Mouse (Mus musculus) retina, embryonic 14.5 days (tissue): ENCODE data around the gene Plscr1.

Experiments used
- DNase-seq: peaks from one replicate; pipeline ENCODE4 v3.0.0-alpha.2; 2015; ENCODE audit warnings: low spot score

Plscr1 gene

DNA sequence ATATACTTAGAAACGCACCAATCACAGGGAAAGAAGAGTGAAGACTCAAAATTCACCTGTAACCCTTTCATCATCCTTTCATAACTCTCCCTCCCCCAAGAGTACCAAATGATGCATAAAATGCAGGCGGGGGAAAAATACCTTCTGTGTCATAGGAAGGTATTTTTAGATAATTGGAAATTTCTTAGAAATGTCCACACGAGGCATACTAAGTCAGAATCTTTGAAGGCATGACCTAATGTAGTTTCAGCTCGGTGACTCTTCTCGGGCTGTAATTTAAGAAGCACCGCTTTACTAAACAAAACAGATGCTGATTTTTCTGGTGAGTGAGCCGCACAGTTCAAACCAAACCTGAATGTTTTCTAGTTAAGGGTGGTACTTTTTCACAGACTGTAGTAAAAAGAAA, at the start of gene Plscr1:
Gene Plscr1 (plus strand): TSS at position 304 of the 406 bp plus-strand sequence.
- peak; percentile 10 for DNase-seq

DNA sequence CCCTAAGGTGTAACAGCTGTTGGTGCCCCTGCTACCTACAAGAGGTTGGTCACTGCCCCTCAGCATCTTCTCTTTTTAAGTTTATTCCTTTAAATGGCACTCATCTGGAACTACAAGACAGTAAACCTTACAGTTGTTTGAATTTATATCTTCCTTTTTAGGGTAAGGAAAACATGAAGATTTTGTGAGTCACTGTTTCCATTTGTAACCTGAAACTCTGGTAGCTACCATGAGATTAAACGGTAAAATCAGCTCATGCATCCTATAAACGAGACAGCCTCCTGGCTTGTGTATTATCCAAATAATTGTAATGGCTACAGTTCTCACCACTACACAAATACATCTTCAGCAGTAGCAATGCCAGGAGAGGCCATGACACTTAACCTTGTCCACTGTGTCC, 45.2 kb upstream of the Plscr1 start:
- DNase-seq, result no peak

DNA sequence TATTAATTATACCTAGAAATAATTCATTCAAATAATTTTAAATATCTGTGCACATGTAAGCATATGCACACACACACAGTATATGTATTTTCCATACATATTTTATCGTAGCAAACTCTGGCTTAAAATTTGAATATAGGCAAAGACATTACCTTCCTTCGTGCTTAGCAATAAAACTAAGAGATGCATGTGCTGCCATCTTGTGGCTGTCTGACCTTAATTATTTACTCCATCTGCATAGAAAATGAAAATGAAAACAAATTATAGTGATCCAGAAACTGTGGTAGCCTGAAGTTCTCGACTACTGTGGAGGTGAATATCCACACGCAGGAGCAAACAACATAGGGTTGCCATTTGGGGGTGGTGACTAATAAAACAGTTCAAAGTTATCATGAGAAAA, 42.2 kb upstream of the Plscr1 start:
- DNase-seq, result peak; percentile 70

DNA sequence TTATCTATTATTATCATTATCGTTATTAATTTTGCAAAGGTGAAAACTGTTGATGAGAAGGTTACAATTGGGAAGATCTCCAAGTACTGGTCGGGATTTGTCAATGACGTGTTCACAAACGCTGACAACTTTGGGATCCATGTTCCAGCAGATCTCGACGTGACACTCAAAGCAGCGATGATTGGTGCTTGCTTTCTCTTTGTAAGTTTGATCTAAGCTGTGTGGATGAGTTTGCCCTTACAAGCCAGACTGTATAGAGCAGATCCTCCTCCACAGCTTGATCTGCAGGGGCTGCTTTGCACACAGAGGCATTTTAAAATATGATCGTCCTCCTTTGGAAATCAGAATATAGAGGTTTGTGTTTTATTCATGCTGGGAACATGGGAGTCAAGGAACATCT, 41.8 kb upstream of the Plscr1 start:
- no peak for DNase-seq

DNA sequence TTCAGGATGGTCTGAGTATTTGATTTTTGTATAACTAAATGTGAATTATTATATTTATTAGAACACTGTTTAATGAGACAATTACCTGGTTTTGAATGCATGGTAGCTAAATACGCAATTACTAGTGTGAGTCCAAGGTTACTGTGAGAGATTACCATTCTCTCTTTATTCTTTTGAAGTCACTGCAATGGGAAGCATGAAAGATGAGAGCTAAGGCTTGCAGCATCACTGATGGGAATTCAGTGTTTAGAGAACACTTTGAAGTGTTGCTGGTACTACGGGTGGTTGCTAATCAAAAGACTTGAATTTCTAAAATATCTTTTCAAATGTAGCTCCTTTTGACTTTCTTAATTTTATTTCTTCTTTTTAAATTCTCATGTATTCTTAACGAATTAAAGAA, 39.7 kb upstream of the Plscr1 start:
- no peak for DNase-seq

DNA sequence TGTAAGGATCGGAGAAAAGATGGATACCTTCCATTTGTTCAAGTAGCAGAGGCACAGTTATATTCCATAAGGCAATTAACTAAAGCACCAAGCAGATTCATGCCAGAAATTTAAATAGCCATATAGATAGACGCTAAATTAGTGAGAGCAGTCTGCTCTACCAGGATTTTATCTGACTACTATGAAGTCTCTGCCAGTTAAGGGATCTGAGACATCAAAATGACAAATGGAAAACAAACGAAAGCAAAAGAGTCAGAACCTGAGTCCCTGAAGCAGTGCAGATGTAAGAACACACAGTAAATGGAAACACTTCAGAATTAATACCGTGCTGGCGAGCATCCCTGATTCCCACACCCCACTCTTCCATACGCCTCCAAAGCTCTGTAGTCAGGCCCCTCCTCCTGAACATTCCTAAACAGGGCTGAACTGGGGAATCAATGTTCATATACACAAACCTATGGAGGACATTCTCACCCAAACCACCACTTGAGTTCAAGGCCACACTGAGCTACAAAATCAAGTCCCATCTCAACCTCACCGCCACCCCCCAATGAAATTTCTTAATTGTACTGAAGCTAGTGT, 39.1 kb upstream of the Plscr1 start:
- DNase-seq, result no peak

DNA sequence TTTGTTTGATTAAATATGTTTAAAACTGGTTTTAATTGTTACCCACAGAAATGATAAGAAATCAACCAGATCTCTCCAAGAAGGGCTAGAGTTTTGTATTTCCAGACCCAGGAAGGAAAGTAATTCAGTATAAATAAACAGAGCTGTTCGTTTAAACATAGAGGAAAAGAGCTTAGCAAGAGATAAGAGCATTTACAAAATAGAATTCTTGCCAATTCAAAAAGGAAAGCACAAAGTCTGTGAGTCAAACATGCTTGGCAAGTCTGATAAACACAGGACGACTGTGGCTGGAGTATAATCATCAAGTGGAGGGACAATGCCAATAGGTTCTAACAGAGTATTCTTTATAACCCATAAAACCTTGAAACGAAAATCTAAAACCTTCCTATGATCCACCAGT, 38.5 kb upstream of the Plscr1 start:
- no peak for DNase-seq

DNA sequence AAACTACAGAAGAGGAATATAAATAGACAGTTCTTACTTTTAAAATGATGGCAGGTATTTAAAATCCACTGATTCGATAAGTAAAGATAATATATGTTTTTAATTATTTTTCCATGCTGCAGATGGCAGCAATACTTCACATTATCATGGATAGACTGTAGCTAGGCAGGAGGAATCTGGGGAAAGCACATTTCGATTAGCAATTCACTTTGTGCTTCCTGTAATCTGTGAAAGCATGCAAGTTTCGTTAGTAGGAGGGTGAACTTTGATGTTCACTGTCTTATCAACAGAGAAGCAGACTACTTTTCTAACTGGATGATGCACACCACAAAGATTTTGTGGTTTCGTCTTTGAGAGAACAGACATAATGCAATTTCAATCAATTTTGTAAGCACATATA, 32.1 kb upstream of the Plscr1 start:
- DNase-seq, result no peak

DNA sequence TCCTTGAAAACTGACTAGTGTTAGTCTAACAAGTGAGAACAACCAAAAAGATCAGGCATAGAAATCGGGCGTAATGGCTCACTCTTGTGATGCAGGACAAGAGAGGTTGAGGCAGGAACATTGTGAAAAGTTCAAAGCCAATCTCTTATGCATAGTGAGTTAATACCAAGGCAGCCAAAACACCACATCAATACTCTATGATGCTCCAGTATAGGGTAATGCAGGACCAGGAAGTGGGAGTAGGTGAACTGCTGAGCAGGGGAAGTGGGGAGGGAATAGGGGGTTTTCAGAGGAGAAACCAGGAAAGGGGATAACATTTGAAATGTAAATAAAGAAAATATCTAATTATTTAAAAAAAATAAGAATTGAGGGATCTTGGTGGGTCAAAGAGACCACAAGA, 31.7 kb upstream of the Plscr1 start:
- DNase-seq, result no peak

DNA sequence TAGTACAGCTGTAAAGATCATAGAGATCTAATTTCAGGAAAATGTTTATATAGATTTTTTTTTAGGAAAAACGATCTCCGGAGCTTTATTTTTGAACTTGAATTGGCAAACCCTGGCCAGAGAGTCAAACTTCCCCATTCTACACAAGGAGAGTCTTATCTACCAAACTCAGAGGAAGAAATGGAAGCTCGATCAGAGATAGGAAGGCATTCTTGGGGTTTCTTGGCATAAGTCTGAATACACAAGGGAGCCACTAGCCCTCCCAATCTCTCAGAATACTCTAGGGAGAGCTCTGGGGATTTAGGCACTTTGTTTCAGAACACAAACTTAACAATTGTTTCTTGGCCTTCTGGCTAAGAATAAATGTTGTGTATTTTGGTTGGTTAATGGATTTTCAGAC, 29.4 kb upstream of the Plscr1 start:
- DNase-seq, result no peak

DNA sequence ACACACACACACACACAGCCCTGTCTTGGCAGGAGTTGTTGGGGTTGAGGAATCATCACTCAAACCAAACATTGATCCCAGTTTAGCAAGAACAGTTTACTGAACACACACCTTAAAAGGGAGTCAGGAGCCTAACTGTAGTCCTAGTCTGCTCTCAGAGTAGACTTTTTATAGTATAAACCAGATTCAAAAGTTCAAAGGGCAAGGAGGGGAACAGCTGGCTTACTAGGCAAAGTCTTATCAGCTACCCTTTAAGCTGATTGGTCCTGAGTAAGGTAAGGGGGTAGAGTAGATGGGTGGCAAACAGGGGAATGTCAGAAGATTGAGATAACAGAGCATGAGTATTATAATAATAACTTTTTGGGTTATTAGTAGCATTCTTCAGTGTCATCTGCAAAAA, 28.1 kb upstream of the Plscr1 start:
- no peak for DNase-seq

DNA sequence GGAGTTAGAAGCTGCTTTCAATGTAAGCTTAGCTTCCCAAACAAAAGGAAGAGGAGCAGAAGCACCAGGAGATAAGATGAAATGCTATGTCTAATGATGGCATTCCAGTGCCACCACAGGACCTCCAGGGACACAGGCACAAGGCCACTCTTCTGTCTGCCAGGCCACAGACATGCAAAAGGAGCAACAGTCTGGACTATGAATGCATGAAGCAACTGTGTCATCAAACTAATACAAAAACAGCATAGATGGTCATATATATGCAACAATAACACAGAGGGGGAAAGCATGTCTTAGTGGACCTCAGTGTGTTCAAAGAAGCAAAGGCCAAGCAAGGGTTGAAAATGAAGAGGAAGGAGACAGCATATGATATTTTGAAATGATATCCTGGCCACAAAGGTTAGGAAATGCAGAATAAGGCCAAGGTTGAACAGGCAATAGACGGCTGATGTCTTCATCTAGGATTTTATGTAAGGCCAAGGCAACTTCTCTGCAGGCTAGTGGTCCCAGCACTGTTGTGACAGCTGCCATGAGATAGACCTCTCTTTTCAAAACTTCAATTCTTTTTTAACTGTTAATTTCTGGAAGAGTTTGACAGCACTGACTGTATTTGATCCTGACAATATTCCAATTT, 24.8 kb upstream of the Plscr1 start:
- no peak for DNase-seq

DNA sequence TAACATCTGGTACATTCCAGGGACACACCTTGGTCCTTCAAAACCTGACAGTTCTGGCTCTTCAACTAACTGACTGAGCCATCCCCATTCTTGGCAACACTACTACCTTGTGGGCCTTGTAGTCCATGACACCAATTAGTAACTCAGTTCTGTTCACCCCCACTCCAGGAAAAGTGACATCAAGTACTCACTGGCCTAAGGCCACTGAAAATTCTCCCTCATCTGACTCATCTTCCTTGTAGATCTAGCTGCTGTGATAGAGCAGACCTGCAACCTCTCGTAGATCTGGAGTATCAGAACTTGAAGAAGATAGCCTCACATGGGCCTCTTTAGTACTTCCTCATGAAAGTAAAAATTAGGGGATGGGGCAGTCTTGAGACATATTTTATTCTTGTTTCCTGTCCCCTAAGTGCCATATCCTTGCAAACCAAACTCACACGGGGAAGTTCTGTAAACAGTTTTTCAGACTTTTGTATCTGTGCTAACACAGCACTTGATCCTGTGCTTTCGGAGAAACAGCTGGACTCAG, 23.4 kb upstream of the Plscr1 start:
- DNase-seq, result no peak

DNA sequence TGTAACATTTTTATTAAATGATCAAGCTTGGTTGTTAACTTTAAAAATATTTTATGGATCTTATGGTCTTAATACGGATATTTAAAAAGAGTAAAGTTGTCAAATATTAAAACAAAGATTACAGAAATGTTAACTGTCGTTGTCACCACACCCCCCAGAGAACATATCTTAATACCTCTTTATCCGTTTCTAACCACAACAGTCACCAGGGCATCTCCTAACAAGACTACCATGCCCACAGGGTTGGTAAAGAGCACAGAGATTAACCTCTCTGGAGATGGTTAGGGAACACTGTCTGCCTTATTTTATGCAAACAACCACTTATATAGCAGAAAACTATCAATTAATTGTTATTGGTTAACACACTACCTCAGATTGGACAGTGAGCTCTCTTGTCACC, 22.8 kb upstream of the Plscr1 start:
- DNase-seq, result no peak

DNA sequence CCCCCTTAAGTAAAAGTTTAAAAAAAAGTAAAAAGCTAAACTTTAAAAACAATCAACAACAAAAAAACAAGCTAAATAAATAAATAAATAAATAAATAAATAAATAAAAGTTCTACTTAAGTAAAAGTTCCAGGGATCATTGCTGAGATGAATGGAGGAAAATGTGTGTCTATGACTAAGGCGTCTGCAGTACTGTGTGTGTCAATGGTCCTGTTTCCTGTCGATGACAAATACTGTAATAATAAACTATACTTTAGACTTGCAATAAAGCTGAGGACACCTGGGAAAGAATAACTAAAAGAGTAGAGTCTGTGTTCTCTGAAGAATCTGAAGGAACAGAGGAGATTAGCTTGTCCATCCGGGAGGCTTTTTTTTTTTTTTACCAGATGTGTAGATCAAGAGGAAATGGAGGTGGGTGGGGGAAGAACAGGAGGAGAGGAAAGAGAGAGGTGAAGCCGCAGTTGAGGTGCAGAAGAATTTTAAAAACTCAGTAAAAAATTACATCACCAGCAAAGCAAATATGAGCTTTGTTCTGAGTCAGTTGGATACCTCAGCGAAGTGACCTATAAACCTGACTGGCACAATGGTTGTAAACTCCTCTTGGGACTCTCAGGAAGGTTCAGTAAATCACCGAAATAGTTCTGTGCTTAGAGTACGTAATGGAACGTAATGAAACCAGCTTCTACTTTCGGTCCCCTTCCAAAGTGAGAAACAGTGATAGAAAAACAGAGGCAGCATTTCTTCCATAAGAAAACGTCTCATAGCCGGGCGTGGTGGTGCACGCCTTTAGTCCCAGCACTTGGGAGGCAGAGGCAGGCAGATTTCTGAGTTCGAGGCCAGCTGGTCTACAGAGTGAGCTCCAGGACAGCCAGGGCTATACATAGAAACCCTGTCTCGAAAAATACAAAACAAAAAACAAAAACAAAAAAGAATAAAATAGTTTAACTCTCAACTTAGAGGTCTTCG, 20.4 kb upstream of the Plscr1 start:
- no peak for DNase-seq

DNA sequence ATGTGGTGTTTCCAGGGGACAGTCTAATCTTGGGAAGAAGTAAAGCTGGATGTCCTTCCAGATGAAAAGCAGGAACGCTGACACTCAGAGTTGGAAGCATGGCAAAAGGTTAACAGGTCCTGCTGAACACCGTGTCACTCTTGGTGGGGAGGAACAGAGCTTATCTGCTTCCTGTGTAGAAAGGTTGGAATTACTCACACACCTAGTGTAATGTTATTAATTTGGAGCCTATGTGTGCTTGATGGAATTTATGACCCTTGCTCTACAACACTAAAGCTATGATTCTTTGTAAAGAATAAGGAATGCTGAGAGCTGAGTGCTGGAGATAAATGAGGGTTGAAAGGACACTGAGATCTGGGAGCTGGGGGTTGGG, 19.7 kb upstream of the Plscr1 start:
- DNase-seq, result no peak

DNA sequence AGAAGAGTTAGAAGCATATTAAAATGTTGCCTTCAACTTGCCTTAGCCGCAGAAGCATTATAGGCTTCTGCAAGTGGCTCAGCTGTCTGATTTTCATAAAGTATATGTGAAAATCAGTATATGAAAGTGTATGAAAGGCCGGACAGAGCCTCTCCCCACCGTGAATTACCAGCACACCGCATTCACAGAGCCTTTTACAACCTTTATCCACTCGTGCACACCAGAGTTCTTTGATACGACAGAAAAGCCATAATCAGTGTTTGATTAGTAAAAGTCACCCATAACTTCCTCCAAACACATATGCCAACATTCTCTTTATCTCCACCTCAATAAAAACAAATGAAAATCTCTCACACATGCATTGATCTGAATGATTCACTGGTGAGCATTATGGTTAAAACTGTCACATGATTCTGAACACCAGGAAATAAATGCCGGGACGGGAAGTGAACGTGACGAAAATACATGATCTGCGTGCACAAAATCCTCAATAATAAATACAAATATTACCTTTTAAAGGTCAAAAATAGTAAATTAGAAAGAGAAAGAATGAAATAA, 14.6 kb upstream of the Plscr1 start:
- DNase-seq, result no peak

DNA sequence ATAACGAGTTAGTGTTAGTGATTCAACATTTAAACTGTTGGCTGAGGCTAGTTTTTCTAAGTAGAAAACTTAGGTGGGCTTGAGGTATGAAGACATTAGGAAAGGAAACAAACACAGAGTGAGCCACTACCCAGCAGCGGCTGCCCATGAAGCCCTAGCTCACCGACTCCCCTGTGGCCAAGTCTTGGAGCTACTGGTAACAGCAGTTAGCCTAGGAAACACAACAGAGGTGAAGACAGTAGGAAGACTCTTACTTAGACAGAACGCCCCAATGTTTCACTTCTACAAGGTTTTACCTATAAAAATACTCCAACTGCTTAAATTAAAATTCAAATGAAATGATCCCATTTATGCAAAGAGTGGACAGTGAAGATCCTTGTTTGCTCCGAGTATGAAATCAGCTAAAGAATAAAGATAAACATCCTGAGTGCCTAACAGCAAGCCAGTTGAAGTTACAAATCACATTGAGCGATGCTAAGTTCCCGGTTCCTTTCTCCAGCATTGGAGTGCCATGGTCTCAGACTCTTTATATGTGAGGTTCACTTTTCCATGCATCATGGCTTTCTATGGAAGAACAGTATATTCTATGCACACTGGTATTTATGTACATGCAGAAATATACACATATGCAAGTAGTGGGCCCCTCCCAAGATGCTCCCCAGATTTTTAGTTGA, 640 bp upstream of the Plscr1 start:
- no peak for DNase-seq

DNA sequence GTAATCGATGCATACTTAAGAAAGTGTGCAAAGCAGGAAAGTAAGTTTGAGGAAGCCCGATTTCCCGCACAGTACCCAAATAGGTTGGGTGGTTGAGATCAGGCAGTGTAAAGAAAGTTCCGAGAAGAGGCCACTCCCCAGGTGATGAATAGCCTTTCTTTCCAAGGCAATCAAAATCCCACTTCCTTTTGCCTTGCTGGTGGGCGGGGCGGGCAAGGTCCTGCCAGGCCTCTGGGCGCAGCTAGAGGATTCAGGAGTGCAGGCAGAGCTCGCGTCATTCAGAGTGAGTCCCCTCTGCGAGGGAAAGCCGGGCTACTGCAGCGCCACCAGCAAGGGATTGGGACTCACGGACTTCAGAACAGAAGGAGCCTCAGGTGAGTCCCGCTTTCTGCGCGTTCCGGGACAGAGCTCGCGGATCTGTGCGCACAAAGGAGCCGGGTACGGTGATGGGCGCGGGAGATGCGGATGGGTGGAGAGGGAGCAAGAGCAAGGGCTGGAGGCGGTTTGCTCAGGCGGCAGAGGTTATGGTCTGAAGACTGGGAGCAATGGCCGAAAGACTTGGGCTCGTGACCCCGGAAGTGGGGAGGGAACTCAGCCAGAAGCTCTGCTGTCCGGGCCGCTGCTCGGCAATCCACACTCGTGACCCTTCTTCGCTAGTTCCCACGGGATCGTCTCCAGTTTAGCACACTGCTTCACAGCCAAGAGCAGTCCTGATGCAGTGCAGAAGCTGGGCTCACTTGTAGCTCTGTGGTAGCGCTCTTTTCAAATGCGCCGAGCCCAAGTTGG, 630 bp downstream of the Plscr1 start:
- peak; percentile 78 for DNase-seq

DNA sequence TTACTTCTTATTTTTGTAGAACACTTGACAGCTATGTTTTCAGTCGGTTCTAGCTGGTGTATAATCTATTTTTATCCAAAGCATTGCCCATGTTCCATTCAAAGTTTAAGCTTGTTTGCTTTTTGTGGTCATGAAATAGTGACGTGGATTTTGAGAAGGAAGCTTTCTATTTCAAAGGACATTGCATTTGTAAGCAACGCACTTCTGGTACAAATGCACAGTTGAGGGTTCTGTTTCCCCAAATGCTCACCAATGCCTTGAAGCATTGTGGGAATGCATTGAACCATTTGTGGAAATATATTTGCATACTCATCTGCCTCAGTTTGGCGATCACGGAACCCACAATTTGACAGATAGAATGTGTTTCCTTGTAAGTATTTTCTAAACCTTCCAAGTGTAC, 3.2 kb downstream of the Plscr1 start:
- no peak for DNase-seq

DNA sequence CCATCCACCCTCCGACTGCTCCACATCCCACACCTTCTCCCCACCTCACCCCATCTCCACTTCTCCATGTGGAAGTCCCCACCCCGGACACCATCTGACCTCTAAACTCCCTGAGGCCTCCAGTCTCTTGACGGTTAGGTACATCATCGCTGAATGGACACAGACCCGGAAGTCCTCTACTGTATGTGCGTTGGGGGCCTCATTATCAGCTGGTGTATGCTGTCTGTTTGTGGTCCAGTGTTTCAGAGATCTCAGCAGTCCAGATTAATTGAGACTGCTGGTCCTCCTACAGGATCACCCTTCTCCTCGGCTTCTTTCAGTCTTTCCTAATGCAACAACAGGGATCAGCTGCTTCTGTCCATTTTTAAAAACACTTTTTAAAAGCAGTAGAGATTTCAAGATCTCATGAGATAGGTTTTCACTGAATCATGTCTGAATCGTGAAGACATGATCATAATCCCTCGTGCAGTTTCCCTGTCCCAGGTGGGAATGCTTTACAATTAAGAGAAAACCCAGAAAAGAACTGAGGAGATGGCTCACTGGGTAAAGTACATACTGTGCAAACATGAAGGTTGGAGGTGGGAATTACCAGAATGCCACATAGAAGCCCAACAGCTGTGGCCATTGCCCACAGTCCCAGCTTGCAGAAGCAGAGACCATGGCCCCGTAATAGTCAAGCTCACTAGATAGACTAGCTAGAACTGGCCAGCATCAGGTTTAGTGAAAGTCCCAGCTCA, 4.2 kb downstream of the Plscr1 start:
- DNase-seq, result no peak
